Mouse (Mus musculus): ENCODE measurements around the gene Ehbp1.

DNA sequence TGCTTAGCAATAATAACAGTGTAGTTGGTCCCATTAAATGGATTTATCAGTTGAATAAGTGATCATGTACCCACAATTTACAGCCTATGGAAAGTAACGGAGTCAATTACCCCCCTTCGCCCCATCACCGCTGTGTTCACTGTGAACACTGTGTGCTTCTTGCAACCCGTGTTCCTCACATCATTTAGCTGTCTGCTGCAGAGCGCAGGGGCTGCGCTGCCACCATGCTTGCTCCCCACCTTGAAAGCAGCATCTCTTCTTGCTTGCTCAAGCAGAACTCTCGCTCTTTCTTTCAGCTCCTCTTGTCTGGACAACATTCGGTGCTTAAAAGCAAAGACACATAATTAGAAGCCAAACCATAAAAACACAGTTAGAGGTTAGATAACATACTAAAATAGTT is 252.7 kb downstream of the Ehbp1 start:
- TF ChIP-seq POLR2A (IDR thresholded peaks at IDR 0.05; ENCODE audit: borderline replicate concordance, extremely low read depth, low read depth, low read length), result no peak
- no peak for TF ChIP-seq CTCF (IDR thresholded peaks at IDR 0.05; ENCODE audit: insufficient read depth, low read length)
